In genomic region chr6:149094555-149094954, GRCm38 (mm10) we compare ENCODE assay signal across 32 mouse cellular contexts. TPM values are rescaled to one million over a fixed set of nuclear protein-coding genes. Genes with fewer than 3 reads are reported as not detected.
DNase-seq lines count a peak whose midpoint lies in the region; TF ChIP-seq lines count a peak whose summit lies in the region.
"Had no signal": no experiment of that assay in that cellular context is flagged by ENCODE, and none has a peak within 500 bp of the region (broad histone marks: within the 10 kb centered on the region; RNA-seq: fewer than 3 reads in every experiment).

No protein-coding gene starts in this region.

- no peak for TF ChIP-seq CTCF in gastrocnemius, adult 2 months (IDR thresholded peaks at IDR 0.05)
- no peak for TF ChIP-seq CTCF in CH12.LX (conservative IDR thresholded peaks at IDR 0.05 in 1 of 2, IDR thresholded peaks at IDR 0.05 in 1 of 2; ENCODE audit: low read depth in 2 of 2, low read length in 2 of 2)

- H3ac ChIP-seq in myocyte (ENCODE audit: control insufficient read depth, insufficient read length), result no peak overlapping the region

- intact Hi-C loops in gastrocnemius, adult 2 months (cut with DNase I), result no loop called here

- peak; percentile 55 for TF ChIP-seq EP300 in CH12.LX (IDR thresholded peaks at IDR 0.05; ENCODE audit: low read length)

- H3K36me3 ChIP-seq in CH12.LX (replicated peaks in 1 of 2; ENCODE audit: control insufficient read depth in 1 of 2, insufficient read depth in 1 of 2, low read length in 1 of 2), result no peaks in the 10 kb centered on the region
- H3K36me3 ChIP-seq in myocyte (ENCODE audit: control insufficient read depth, insufficient read depth), result no peaks in the 10 kb centered on the region
- peaks cover 6% of the 10 kb centered on the region; the same call in 1 of the 2 replicates for H3K36me3 ChIP-seq in forebrain, embryonic 10.5 days (replicated peaks)
- H3K36me3 ChIP-seq: embryonic facial prominence, embryonic 13.5 days; embryonic facial prominence, embryonic 15.5 days; forebrain, embryonic 15.5 days had no signal

- H3K4me1 ChIP-seq in CH12.LX (ENCODE audit: control insufficient read depth in 1 of 2, insufficient read depth in 2 of 2), result peaks cover 0 to 42% of the 10 kb centered on the region in 2 experiments; a peak in 2 of 4 replicates
- peaks cover 9% of the 10 kb centered on the region for H3K4me1 ChIP-seq in forebrain, embryonic 10.5 days
- H3K4me1 ChIP-seq: embryonic facial prominence, embryonic 13.5 days; embryonic facial prominence, embryonic 15.5 days had no signal

- in situ Hi-C loops in CH12.LX (cut with MboI; ENCODE audit: low pct_ligation_motif_present, low pct_unique_long_range_greater_than_20kb, low sequenced_read_pairs), result no loop called here

- no peak overlapping the region for H3K4me2 ChIP-seq in CH12.LX (ENCODE audit: insufficient read depth, low read depth, poor library complexity, severe bottlenecking)
- peak overlapping the region; percentile 55 for H3K4me2 ChIP-seq in myocyte (ENCODE audit: low read depth)
- H3K4me2 ChIP-seq: embryonic facial prominence, embryonic 13.5 days; embryonic facial prominence, embryonic 15.5 days; forebrain, embryonic 13.5 days; forebrain, embryonic 15.5 days had no signal

- H3K4me3 ChIP-seq in gastrocnemius, adult 2 months, result no peak overlapping the region; the same call in 1 of the 2 replicates
- H3K4me3 ChIP-seq in CH12.LX (replicated peaks in 1 of 3; ENCODE audit: low read depth in 2 of 3, low read length in 2 of 3, poor library complexity in 1 of 3), result no peak overlapping the region
- H3K4me3 ChIP-seq in myocyte, result no peak overlapping the region
- no peak overlapping the region for H3K4me3 ChIP-seq in forebrain, embryonic 10.5 days
- H3K4me3 ChIP-seq: embryonic facial prominence, embryonic 13.5 days; embryonic facial prominence, embryonic 15.5 days; erythroblast, embryonic 14.5 days; forebrain, embryonic 13.5 days; forebrain, embryonic 15.5 days had no signal

- TF ChIP-seq RAD21 in CH12.LX (IDR thresholded peaks at IDR 0.05; ENCODE audit: low read depth, low read length), result no peak

- H3K27ac ChIP-seq in gastrocnemius, adult 2 months, result peak overlapping the region; percentile 65
- no peak overlapping the region for H3K27ac ChIP-seq in CH12.LX (ENCODE audit: insufficient read depth, low read depth)
- no peak overlapping the region for H3K27ac ChIP-seq in forebrain, embryonic 10.5 days
- H3K27ac ChIP-seq: embryonic facial prominence, embryonic 13.5 days; embryonic facial prominence, embryonic 15.5 days; forebrain, embryonic 13.5 days; forebrain, embryonic 15.5 days had no signal

- no peaks in the 10 kb centered on the region for H3K9me3 ChIP-seq in CH12.LX (replicated peaks; ENCODE audit: low read length)
- H3K9me3 ChIP-seq in forebrain, embryonic 10.5 days, result no peaks in the 10 kb centered on the region
- H3K9me3 ChIP-seq: embryonic facial prominence, embryonic 13.5 days; embryonic facial prominence, embryonic 15.5 days; forebrain, embryonic 13.5 days; forebrain, embryonic 15.5 days had no signal

- WGBS in forebrain, embryonic 10.5 days, result 85% methylated on average over 1 of the region's 1 CpGs

- H3K79me2 ChIP-seq in CH12.LX (replicated peaks; ENCODE audit: control insufficient read depth, extremely low read depth, insufficient read depth, poor library complexity, severe bottlenecking), result peaks cover 29% of the 10 kb centered on the region
- peaks cover 61% of the 10 kb centered on the region for H3K79me2 ChIP-seq in myocyte (ENCODE audit: control insufficient read depth, insufficient read depth)

- dilution Hi-C loops in CH12.LX (cut with MboI; ENCODE audit: extremely low pct_ligation_motif_present, extremely low pct_unique_long_range_greater_than_20kb, low sequenced_read_pairs), result no loop called here

- H3K27me3 ChIP-seq in CH12.LX (replicated peaks) (peaks cover 5% of the 10 kb centered on the region), myocyte (ENCODE audit: control insufficient read depth, insufficient read depth, insufficient read length) (no peaks in the 10 kb centered on the region)
- no peaks in the 10 kb centered on the region for H3K27me3 ChIP-seq in forebrain, embryonic 10.5 days (ENCODE audit: poor library complexity, severe bottlenecking)
- H3K27me3 ChIP-seq: embryonic facial prominence, embryonic 13.5 days; embryonic facial prominence, embryonic 15.5 days; forebrain, embryonic 13.5 days; forebrain, embryonic 15.5 days had no signal

- TF ChIP-seq POLR2A in CH12.LX (IDR thresholded peaks at IDR 0.05; ENCODE audit: low read depth, low read length) (no peak), myocyte (IDR thresholded peaks at IDR 0.05; ENCODE audit: insufficient read length, low read depth) (no peak)

- H3K9ac ChIP-seq in CH12.LX (ENCODE audit: insufficient read depth, low read depth), result no peak overlapping the region
- H3K9ac ChIP-seq: embryonic facial prominence, embryonic 13.5 days; embryonic facial prominence, embryonic 15.5 days; forebrain, embryonic 13.5 days; forebrain, embryonic 15.5 days; forebrain, postnatal 0 days had no signal

- no peak for DNase-seq in gastrocnemius, adult 2 months
- no peak for DNase-seq in gastrocnemius, adult 8-10 months (ENCODE audit: low spot score in 2 of 2)
- peak; percentile 36 for DNase-seq in 416B (ENCODE audit: low read depth)
- no peak for DNase-seq in CH12.LX (ENCODE audit: extremely low read depth)
- DNase-seq in spleen, adult 18-20 months, result no peak
- DNase-seq in forebrain, embryonic 10.5 days (ENCODE audit: extremely low spot score, low spot score), result no peak
- no peak for DNase-seq in thymus, postnatal 4 days
- DNase-seq: adrenal gland, adult 2 months; adrenal gland, postnatal 10 days; adrenal gland, postnatal 25 days; B cell, adult 2 months; cerebellum, adult 11 months; cerebellum, adult 18-20 months; cerebellum, adult 9-11 months; cerebellum, postnatal 14 days; cerebellum, postnatal 36 days; embryo, embryonic 11 days; forebrain, postnatal 0 days had no signal

TF ChIP-seq in CH12.LX, 34 proteins besides CTCF, POLR2A, EP300 and RAD21:
- TF ChIP-seq JUN (IDR thresholded peaks at IDR 0.05; ENCODE audit: insufficient read depth, low read depth, low read length), result no peak
- no peak for TF ChIP-seq SIN3A (IDR thresholded peaks at IDR 0.05; ENCODE audit: low read length)
- no peak for TF ChIP-seq E2F4 (IDR thresholded peaks at IDR 0.05; ENCODE audit: insufficient replicate concordance, low read depth, low read length)
- peak; percentile 40; the same call in 1 of the 2 replicates for TF ChIP-seq MEF2A (IDR thresholded peaks at IDR 0.05; ENCODE audit: borderline replicate concordance, low read depth, low read length)

TF ChIP-seq in myocyte, 11 proteins besides CTCF, POLR2A, EP300 and RAD21:
- no peak for TF ChIP-seq POLR2AphosphoS2 (IDR thresholded peaks at IDR 0.05; ENCODE audit: insufficient read length, low read depth)
- TF ChIP-seq TCF3 (IDR thresholded peaks at IDR 0.05; ENCODE audit: insufficient read length, low read depth), result no peak
- peak in 1 of 3 experiments; percentile 19 for TF ChIP-seq MYOG (IDR thresholded peaks at IDR 0.05; ENCODE audit: control insufficient read depth in 1 of 3, insufficient read depth in 1 of 3, insufficient read length in 2 of 3, low read depth in 2 of 3)
- TF ChIP-seq SRF (IDR thresholded peaks at IDR 0.05; ENCODE audit: control insufficient read depth, insufficient read length, low read depth), result no peak
- no peak for TF ChIP-seq USF1 (IDR thresholded peaks at IDR 0.05; ENCODE audit: low read depth)
- peak in 1 of 3 experiments; percentile 54 for TF ChIP-seq MYOD1 (IDR thresholded peaks at IDR 0.05; ENCODE audit: control insufficient read depth in 1 of 3, insufficient read length in 2 of 3, low read depth in 2 of 3)
- no peak for TF ChIP-seq TCF12 (IDR thresholded peaks at IDR 0.05; ENCODE audit: insufficient read depth, poor library complexity, severe bottlenecking)
- TF ChIP-seq REST (IDR thresholded peaks at IDR 0.05; ENCODE audit: insufficient read depth, insufficient read length), result no peak
- no peak for TF ChIP-seq MAX (IDR thresholded peaks at IDR 0.05; ENCODE audit: low read depth)
- no peak for TF ChIP-seq E2F4 (IDR thresholded peaks at IDR 0.05; ENCODE audit: insufficient read depth)
- TF ChIP-seq CEBPB (IDR thresholded peaks at IDR 0.05; ENCODE audit: insufficient read depth, poor library complexity, severe bottlenecking), result no peak

RNA-seq across cellular contexts. Expression of gene Dennd5b, which starts 6.9 kb away (rescaled TPM):
- 1 to 10 TPM; 4.8 to 9.1 TPM for total RNA-seq in gastrocnemius, adult 2 months (2021)
- total RNA-seq in gastrocnemius, adult 8-10 months (2022), result 1 to 10 TPM; 6.8 to 8.8 (median 7.2) TPM
- 3.1 and 5.4 TPM in 2 replicates for total RNA-seq in CH12.LX (2012; rRNA removed)
- total RNA-seq in CH12.LX (2014; rRNA removed), result 1.4 and 1.6 TPM in 2 replicates
- 1.3 and 2.2 TPM in 2 replicates for polyA plus RNA-seq in CH12.LX (2012; ENCODE audit: insufficient read length, low read depth)
- polyA plus RNA-seq in myocyte (2012; fragmentation: generic; extraction: Trizol), result 3.1 TPM
- 10.9 and 11.5 TPM in 2 replicates for polyA plus RNA-seq in forebrain, embryonic 10.5 days (2016; fragmentation: Nextera tagmentation; extraction: Ambion mirVana)

RNA-seq across cellular contexts. Expression of gene Gm10203, which starts 35.4 kb away (rescaled TPM):
- total RNA-seq in gastrocnemius, adult 2 months (2021), result not detected
- not detected for total RNA-seq in gastrocnemius, adult 8-10 months (2022)
- total RNA-seq in CH12.LX (2012; rRNA removed) (not detected in 2 replicates), CH12.LX (2014; rRNA removed) (not detected in 2 replicates)
- polyA plus RNA-seq in CH12.LX (2012; ENCODE audit: insufficient read length, low read depth) (not detected in 2 replicates), myocyte (2012; fragmentation: generic; extraction: Trizol) (not detected)
- polyA plus RNA-seq in forebrain, embryonic 10.5 days (2016; fragmentation: Nextera tagmentation; extraction: Ambion mirVana), result not detected in 2 replicates
- total RNA-seq: adrenal gland, adult 2 months; adrenal gland, postnatal 10 days; adrenal gland, postnatal 25 days; adrenal gland, postnatal 4 days; common myeloid progenitor, adult 5-6 weeks; ES-E14; forebrain, postnatal 0 days; MEL had no signal
- polyA plus RNA-seq: adrenal gland, adult 2 months; brain, embryonic 14.5 days; CD4-positive, CD25-positive, alpha-beta regulatory T cell, adult 4 months; embryonic facial prominence, embryonic 11.5 days; embryonic facial prominence, embryonic 13.5 days; embryonic facial prominence, embryonic 15.5 days; erythroblast, embryonic 14.5 days; forebrain, embryonic 11.5 days; forebrain, embryonic 13.5 days; forebrain, embryonic 15.5 days; forebrain, postnatal 0 days had no signal

RNA-seq across cellular contexts. Expression of gene Etfbkmt, which starts 45.1 kb away (rescaled TPM):
- 10 to 100 TPM; 13.7 to 14.8 TPM for total RNA-seq in gastrocnemius, adult 2 months (2021)
- 10 to 100 TPM; 10.8 to 17.7 (median 12.8) TPM for total RNA-seq in gastrocnemius, adult 8-10 months (2022)
- total RNA-seq in CH12.LX (2012; rRNA removed) (5.6 and 7.8 TPM in 2 replicates), CH12.LX (2014; rRNA removed) (17.3 and 18.9 TPM in 2 replicates)
- polyA plus RNA-seq in CH12.LX (2012; ENCODE audit: insufficient read length, low read depth) (9.3 and 12.4 TPM in 2 replicates), myocyte (2012; fragmentation: generic; extraction: Trizol) (7.2 TPM)
- 11.9 and 13.2 TPM in 2 replicates for polyA plus RNA-seq in forebrain, embryonic 10.5 days (2016; fragmentation: Nextera tagmentation; extraction: Ambion mirVana)
